ENCODE assay signal across 20 mouse cellular contexts in genomic region chr17:14990116-14990702, GRCm38 (mm10). TPM values are rescaled to one million over a fixed set of nuclear protein-coding genes. Genes with fewer than 3 reads are reported as not detected.
DNase-seq lines count a peak whose midpoint lies in the region; ATAC-seq and TF ChIP-seq lines count a peak whose summit lies in the region.
"Not testable (repeated sequence)": the region's sequence is repeated elsewhere in the genome, so short reads cannot be mapped to it uniquely, and the experiment has no call there.
"Had no signal": no experiment of that assay in that cellular context is flagged by ENCODE, and none has a peak within 500 bp of the region (broad histone marks: within the 10 kb centered on the region; RNA-seq: fewer than 3 reads in every experiment).

No protein-coding gene starts in this region.

- not testable (repeated sequence) for H3K4me1 ChIP-seq in CH12.LX (ENCODE audit: control insufficient read depth in 1 of 2, insufficient read depth in 2 of 2); MEL (ENCODE audit: control insufficient read depth in 1 of 2, insufficient read depth in 2 of 2, low read length in 2 of 2)

- dilution Hi-C loops in CH12.LX (cut with MboI; ENCODE audit: extremely low pct_ligation_motif_present, extremely low pct_unique_long_range_greater_than_20kb, low sequenced_read_pairs): not testable (repeated sequence)

- not testable (repeated sequence) for TF ChIP-seq EP300 in CH12.LX (IDR thresholded peaks at IDR 0.05; ENCODE audit: low read length); MEL (IDR thresholded peaks at IDR 0.05; ENCODE audit: low read depth in 1 of 2, low read length in 2 of 2)

- not testable (repeated sequence) for TF ChIP-seq POLR2A in CH12.LX (IDR thresholded peaks at IDR 0.05; ENCODE audit: low read depth, low read length); MEL (IDR thresholded peaks at IDR 0.05; ENCODE audit: control insufficient read depth in 1 of 2, insufficient read depth in 1 of 2, low read depth in 1 of 2, low read length in 2 of 2, poor library complexity in 1 of 2)

- peak overlapping the region; percentile 29; the same call in 1 of the 2 replicates for H3K4me2 ChIP-seq in CH12.LX (ENCODE audit: insufficient read depth, low read depth, poor library complexity, severe bottlenecking)

- TF ChIP-seq CTCF in CH12.LX (conservative IDR thresholded peaks at IDR 0.05 in 1 of 2, IDR thresholded peaks at IDR 0.05 in 1 of 2; ENCODE audit: low read depth in 2 of 2, low read length in 2 of 2); MEL (IDR thresholded peaks at IDR 0.05 in 2 of 3, conservative IDR thresholded peaks at IDR 0.05 in 1 of 3; ENCODE audit: control insufficient read depth in 1 of 3, insufficient read depth in 1 of 3, low read depth in 2 of 3, low read length in 3 of 3, poor library complexity in 1 of 3, severe bottlenecking in 1 of 3): not testable (repeated sequence)

- H3K27ac ChIP-seq in CH12.LX (ENCODE audit: insufficient read depth, low read depth): peak overlapping the region; percentile 73
- H3K27ac ChIP-seq in MEL (ENCODE audit: control insufficient read depth, low read depth, low read length): peak overlapping the region; percentile 49; the same call in 1 of the 2 replicates

- not testable (repeated sequence) for TF ChIP-seq RAD21 in CH12.LX (IDR thresholded peaks at IDR 0.05; ENCODE audit: low read depth, low read length); MEL (IDR thresholded peaks at IDR 0.05; ENCODE audit: low read depth, low read length)

- H3K9me3 ChIP-seq in CH12.LX (replicated peaks; ENCODE audit: low read length); MEL (replicated peaks; ENCODE audit: insufficient read depth, low read length): not testable (repeated sequence)

- in situ Hi-C loops in CH12.LX (cut with MboI; ENCODE audit: low pct_ligation_motif_present, low pct_unique_long_range_greater_than_20kb, low sequenced_read_pairs): not testable (repeated sequence)

- H3K4me3 ChIP-seq in CH12.LX (replicated peaks in 1 of 3; ENCODE audit: low read depth in 2 of 3, low read length in 2 of 3, poor library complexity in 1 of 3); MEL (ENCODE audit: control insufficient read depth in 1 of 2, insufficient read depth in 1 of 2, low read depth in 2 of 2, low read length in 2 of 2): not testable (repeated sequence)

- H3K27me3 ChIP-seq in CH12.LX (replicated peaks); MEL (ENCODE audit: control insufficient read depth in 1 of 2, insufficient read depth in 2 of 2, low read length in 2 of 2): not testable (repeated sequence)

- not testable (repeated sequence) for H3K79me2 ChIP-seq in CH12.LX (replicated peaks; ENCODE audit: control insufficient read depth, extremely low read depth, insufficient read depth, poor library complexity, severe bottlenecking); MEL (ENCODE audit: control insufficient read depth, insufficient read depth, low read length, poor library complexity)

- peak; percentile 49 for ATAC-seq in monocyte, adult 5-6 weeks (replicated peaks; ENCODE audit: insufficient number of reproducible peaks, low FRiP score, low TSS enrichment, poor library complexity, severe bottlenecking)

- not testable (repeated sequence) for H3K9ac ChIP-seq in CH12.LX (ENCODE audit: insufficient read depth, low read depth); MEL (ENCODE audit: control insufficient read depth, low read depth, low read length, poor library complexity, severe bottlenecking)

- not testable (repeated sequence) for H3K36me3 ChIP-seq in CH12.LX (replicated peaks in 1 of 2; ENCODE audit: control insufficient read depth in 1 of 2, insufficient read depth in 1 of 2, low read length in 1 of 2); MEL (ENCODE audit: control insufficient read depth in 1 of 2, insufficient read depth in 2 of 2, low read length in 2 of 2)

- not testable (repeated sequence) for DNase-seq in CH12.LX (ENCODE audit: extremely low read depth); MEL (ENCODE audit: low read depth, low spot score)
- DNase-seq in gastrocnemius, postnatal 25 days: peak; percentile 3
- peak; percentile 3 for DNase-seq in heart, postnatal 4 days
- DNase-seq in layer of hippocampus, postnatal 10 days (ENCODE audit: low spot score in 2 of 2): peak; percentile 9 to 13
- peak; percentile 3 to 10 for DNase-seq in lung, postnatal 4 days
- peak; percentile 0 for DNase-seq in right cerebral cortex, postnatal 4 days

RNA-seq across cellular contexts. Expression of gene Gm3417, which starts 11.6 kb away (rescaled TPM):
- total RNA-seq in CH12.LX (2012; rRNA removed): 0.46 TPM in 1 of 2 replicates, not detected in the other
- 1.8 and 3.1 TPM in 2 replicates for total RNA-seq in CH12.LX (2014; rRNA removed)
- 1.8 TPM in 1 of 2 replicates, not detected in the other for polyA plus RNA-seq in CH12.LX (2012; ENCODE audit: insufficient read length, low read depth)
- 3.9 and 5.2 TPM in 2 replicates for total RNA-seq in MEL (2012; rRNA removed)
- 1 to 10 TPM in 1 of 2 experiments, not detected in 1; 2.0 TPM for polyA plus RNA-seq in MEL (2012; ENCODE audit: insufficient read depth in 1 of 2, insufficient read length in 2 of 2, low read depth in 1 of 2, low replicate concordance in 2 of 2, missing spikeins in 1 of 2)
- not detected for total RNA-seq in gastrocnemius, postnatal 25 days (2021)
- total RNA-seq in heart, postnatal 4 days (2021): under 1 TPM in 1 of 2 experiments, not detected in 1; 0.48 TPM
- total RNA-seq in layer of hippocampus, postnatal 10 days (2021): not detected
- total RNA-seq in monocyte, adult 5-6 weeks (2017): 1.6 TPM in 1 of 3 replicates, not detected in the others
- total RNA-seq: adrenal gland, adult 8-10 months; adrenal gland, postnatal 4 days; gastrocnemius, postnatal 36 days; heart, postnatal 25 days; layer of hippocampus, postnatal 14 days; left cerebral cortex, postnatal 4 days had no signal
- polyA plus RNA-seq: embryonic facial prominence, embryonic 11.5 days; forebrain, embryonic 13.5 days; heart, embryonic 15.5 days; large intestine, adult 2 months; neural tube, embryonic 15.5 days; thymus, adult 2 months had no signal

RNA-seq across cellular contexts. Expression of gene 9030025P20Rik, which starts 11.9 kb away (rescaled TPM):
- total RNA-seq in CH12.LX (2012; rRNA removed) (7.9 and 8.6 TPM in 2 replicates), CH12.LX (2014; rRNA removed) (6.4 and 6.5 TPM in 2 replicates), MEL (2012; rRNA removed) (11.8 and 13.4 TPM in 2 replicates)
- polyA plus RNA-seq in CH12.LX (2012; ENCODE audit: insufficient read length, low read depth) (5.8 and 7.5 TPM in 2 replicates), MEL (2012; ENCODE audit: insufficient read depth in 1 of 2, insufficient read length in 2 of 2, low read depth in 1 of 2, low replicate concordance in 2 of 2, missing spikeins in 1 of 2) (10 to 100 TPM in 1 of 2 experiments, not detected in 1; 15.5 TPM)
- total RNA-seq in gastrocnemius, postnatal 25 days (2021): 1 to 10 TPM; 1.5 to 3.6 TPM
- total RNA-seq in heart, postnatal 4 days (2021): 1 to 10 TPM; 3.3 to 4.8 TPM
- 1 to 10 TPM; 6.1 to 7.7 TPM for total RNA-seq in layer of hippocampus, postnatal 10 days (2021)
- total RNA-seq in monocyte, adult 5-6 weeks (2017): 9.5 to 14.7 TPM (median 11.4 TPM) in 3 replicates

RNA-seq across cellular contexts. Expression of gene Gm3435, which starts 19.8 kb away (rescaled TPM):
- total RNA-seq in CH12.LX (2012; rRNA removed) (4.3 and 4.5 TPM in 2 replicates), CH12.LX (2014; rRNA removed) (9.4 and 10.5 TPM in 2 replicates), MEL (2012; rRNA removed) (2.3 and 3.6 TPM in 2 replicates)
- polyA plus RNA-seq in CH12.LX (2012; ENCODE audit: insufficient read length, low read depth) (1.7 and 2.3 TPM in 2 replicates), MEL (2012; ENCODE audit: insufficient read depth in 1 of 2, insufficient read length in 2 of 2, low read depth in 1 of 2, low replicate concordance in 2 of 2, missing spikeins in 1 of 2) (1 to 10 TPM in 1 of 2 experiments, not detected in 1; 1.1 TPM)
- total RNA-seq in gastrocnemius, postnatal 25 days (2021): 1 to 10 TPM; 1.9 to 2.3 TPM
- 1 to 10 TPM; 3.2 to 3.9 TPM for total RNA-seq in heart, postnatal 4 days (2021)
- total RNA-seq in layer of hippocampus, postnatal 10 days (2021): 1 to 10 TPM; 5.0 to 5.2 TPM
- 3.3 to 5.3 TPM (median 3.9 TPM) in 3 replicates for total RNA-seq in monocyte, adult 5-6 weeks (2017)

RNA-seq across cellular contexts. Expression of gene Phf10, which starts 29.1 kb away (rescaled TPM):
- 216 and 364 TPM in 2 replicates for total RNA-seq in CH12.LX (2012; rRNA removed)
- total RNA-seq in CH12.LX (2014; rRNA removed): 343 and 349 TPM in 2 replicates
- polyA plus RNA-seq in CH12.LX (2012; ENCODE audit: insufficient read length, low read depth): 225 and 226 TPM in 2 replicates
- 185 and 216 TPM in 2 replicates for total RNA-seq in MEL (2012; rRNA removed)
- polyA plus RNA-seq in MEL (2012; ENCODE audit: insufficient read depth in 1 of 2, insufficient read length in 2 of 2, low read depth in 1 of 2, low replicate concordance in 2 of 2, missing spikeins in 1 of 2): 100 to 1,000 TPM; 265 to 627 TPM
- 10 to 100 TPM; 44.2 to 46.5 TPM for total RNA-seq in gastrocnemius, postnatal 25 days (2021)
- 10 to 100 TPM; 67.8 to 69.4 TPM for total RNA-seq in heart, postnatal 4 days (2021)
- 10 to 100 TPM; 66.8 to 70.0 TPM for total RNA-seq in layer of hippocampus, postnatal 10 days (2021)
- 28.4 to 35.3 TPM (median 33.6 TPM) in 3 replicates for total RNA-seq in monocyte, adult 5-6 weeks (2017)

RNA-seq across cellular contexts. Expression of gene 1600012H06Rik, which starts 47.2 kb away (rescaled TPM):
- 5.4 and 7.4 TPM in 2 replicates for total RNA-seq in CH12.LX (2012; rRNA removed)
- total RNA-seq in CH12.LX (2014; rRNA removed): 10.5 and 10.6 TPM in 2 replicates
- 12.0 and 12.4 TPM in 2 replicates for polyA plus RNA-seq in CH12.LX (2012; ENCODE audit: insufficient read length, low read depth)
- 3.8 and 5.0 TPM in 2 replicates for total RNA-seq in MEL (2012; rRNA removed)
- 1 to 10 TPM in 1 of 2 experiments, not detected in 1; 6.5 TPM for polyA plus RNA-seq in MEL (2012; ENCODE audit: insufficient read depth in 1 of 2, insufficient read length in 2 of 2, low read depth in 1 of 2, low replicate concordance in 2 of 2, missing spikeins in 1 of 2)
- 1 to 10 TPM; 7.0 to 9.0 TPM for total RNA-seq in gastrocnemius, postnatal 25 days (2021)
- 10 to 100 TPM; 18.6 to 18.9 TPM for total RNA-seq in heart, postnatal 4 days (2021)
- total RNA-seq in layer of hippocampus, postnatal 10 days (2021): 10 to 100 TPM; 19.7 to 21.6 TPM
- total RNA-seq in monocyte, adult 5-6 weeks (2017): 15.5 to 27.8 TPM (median 23.1 TPM) in 3 replicates
